Mouse (Mus musculus) layer of hippocampus, adult 2 months (tissue): ENCODE results near the gene Gm28374. TPM values are rescaled to one million over a fixed set of nuclear protein-coding genes. Genes with fewer than 3 reads are reported as not detected.
A peak's percentile ranks its signal among the peaks of the same experiment; 100 is the strongest.
"Not testable (repeated sequence)": the region's sequence is repeated elsewhere in the genome, so short reads cannot be mapped to it uniquely, and the experiment has no call there.

Experiments
- DNase-seq, 2 experiments: peaks; one replicate each; pipeline ENCODE4 v3.0.0; 2022; ENCODE audit warnings: low spot score in 2 of 2
- H3K27ac ChIP-seq: fragments of 200-600 bp; 2 replicates; pipeline ENCODE4 v1.8.1; 2022
- H3K4me3 ChIP-seq: fragments of 200-600 bp; 2 replicates; pipeline ENCODE4 v1.8.1; 2022; ENCODE audit warnings: mild to moderate bottlenecking
- CTCF ChIP-seq: fragments of 200-600 bp; conservative IDR thresholded peaks from 2 replicates; pipeline ENCODE4 v1.8.1; 2022; ENCODE audit warnings: antibody characterized with exemption, mild to moderate bottlenecking, moderate library complexity
- microRNA-seq, 2 experiments: library from miRNA; unstranded; fragments of <30 nt; microRNA quantifications; one replicate each; pipeline ENCODE4 v1.2.0; 2021
- total RNA-seq, 2 experiments: library from RNA; stranded (reverse); gene quantifications; 2 replicates each; pipeline ENCODE4 v1.2.3; 2021

The Gm28374 gene
- total RNA-seq, 2 experiments from 2014 or later = not detected

DNA sequence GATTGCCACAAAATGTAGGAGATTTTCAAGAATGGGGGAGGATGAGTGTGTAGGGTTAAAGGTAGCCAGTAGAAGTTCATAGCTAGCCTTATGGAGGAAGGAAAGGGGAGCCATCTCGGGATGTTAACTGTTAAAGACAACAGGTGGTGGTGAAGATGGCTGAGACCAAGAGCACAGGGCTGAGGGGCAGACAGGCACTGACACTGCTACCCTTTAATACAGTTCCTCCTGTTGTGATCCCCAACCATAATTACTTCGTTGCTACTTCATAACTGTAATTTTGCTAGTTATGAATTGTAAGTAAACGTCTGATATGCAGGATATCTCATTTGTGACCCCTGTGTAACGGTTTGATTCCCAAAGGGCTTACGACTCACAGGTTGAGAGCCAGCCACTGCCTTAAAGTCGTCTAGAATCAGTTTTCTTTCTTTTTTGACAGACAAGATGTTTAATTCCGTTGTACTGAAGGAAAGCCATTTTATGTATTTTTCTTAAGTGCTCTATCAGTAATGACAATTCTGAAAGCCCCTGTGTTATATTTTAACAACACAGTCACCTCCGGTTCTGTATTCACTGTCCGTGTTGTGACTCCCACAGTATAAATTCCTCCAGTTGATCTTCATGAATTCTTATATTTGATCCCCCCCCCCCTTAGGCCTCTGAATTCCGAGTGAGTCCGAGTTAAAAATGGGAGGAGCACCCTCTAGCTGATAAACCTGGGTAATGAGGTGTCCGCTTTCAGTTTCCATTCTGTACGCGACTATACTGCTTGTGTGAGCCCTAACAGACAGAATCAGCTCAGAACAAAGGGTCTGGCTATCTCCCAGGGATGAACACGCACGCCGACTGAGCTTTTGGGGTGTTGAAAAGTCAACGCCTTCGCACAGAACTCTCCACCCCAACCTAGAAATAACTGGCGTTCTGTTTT lies 36.4 kb downstream of the Gm28374 start:
- TF ChIP-seq CTCF = peak; percentile 34
- DNase-seq = no peak
- H3K4me3 ChIP-seq = peak overlapping the region; percentile 99
- H3K27ac ChIP-seq = peak overlapping the region; percentile 99

DNA sequence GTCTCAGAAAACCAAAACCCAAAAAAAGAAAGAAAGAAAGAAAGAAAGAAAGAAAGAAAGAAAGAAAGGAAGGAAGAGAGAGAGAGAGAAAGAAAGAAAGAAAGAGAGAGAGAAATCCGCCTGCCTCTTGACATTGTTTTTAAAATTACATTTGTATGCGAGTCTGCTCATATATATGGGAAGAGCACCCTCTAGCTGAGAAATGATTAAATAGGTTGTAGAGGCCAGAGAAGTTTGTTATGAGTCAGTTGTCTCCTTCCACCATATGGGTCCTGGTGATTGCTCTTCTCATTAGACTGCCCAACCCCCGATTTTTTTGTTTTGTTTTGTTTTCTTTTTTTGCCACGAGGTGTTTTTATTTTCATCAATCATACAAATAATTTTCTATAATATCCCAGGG lies 38.0 kb downstream of the Gm28374 start:
- H3K27ac ChIP-seq, H3K4me3 ChIP-seq, DNase-seq: not testable (repeated sequence)
- TF ChIP-seq CTCF = peak; percentile 71

GRCm38 (mm10) chr19:6042293-6042692 lies 39.8 kb downstream of the Gm28374 start:
- no peak for TF ChIP-seq CTCF
- DNase-seq = no peak
- no peak overlapping the region for H3K4me3 ChIP-seq
- H3K27ac ChIP-seq = no peak overlapping the region

- no peak for DNase-seq
- TF ChIP-seq CTCF = peak; percentile 56
- Histone ChIP-seq H3K27ac (no peak overlapping the region), H3K4me3 (no peak overlapping the region)
Observed at GRCm38 (mm10) chr19:6040002-6040401, 42.1 kb downstream of the Gm28374 start.

GRCm38 (mm10) chr19:6038326-6038725 lies 43.7 kb downstream of the Gm28374 start:
- TF ChIP-seq CTCF = no peak
- Histone ChIP-seq H3K27ac (no peak overlapping the region), H3K4me3 (no peak overlapping the region)
- no peak for DNase-seq

- Histone ChIP-seq H3K27ac (no peak overlapping the region), H3K4me3 (no peak overlapping the region)
- no peak for DNase-seq
- no peak for TF ChIP-seq CTCF
Observed at GRCm38 (mm10) chr19:6037695-6038094, 44.4 kb downstream of the Gm28374 start.

DNA sequence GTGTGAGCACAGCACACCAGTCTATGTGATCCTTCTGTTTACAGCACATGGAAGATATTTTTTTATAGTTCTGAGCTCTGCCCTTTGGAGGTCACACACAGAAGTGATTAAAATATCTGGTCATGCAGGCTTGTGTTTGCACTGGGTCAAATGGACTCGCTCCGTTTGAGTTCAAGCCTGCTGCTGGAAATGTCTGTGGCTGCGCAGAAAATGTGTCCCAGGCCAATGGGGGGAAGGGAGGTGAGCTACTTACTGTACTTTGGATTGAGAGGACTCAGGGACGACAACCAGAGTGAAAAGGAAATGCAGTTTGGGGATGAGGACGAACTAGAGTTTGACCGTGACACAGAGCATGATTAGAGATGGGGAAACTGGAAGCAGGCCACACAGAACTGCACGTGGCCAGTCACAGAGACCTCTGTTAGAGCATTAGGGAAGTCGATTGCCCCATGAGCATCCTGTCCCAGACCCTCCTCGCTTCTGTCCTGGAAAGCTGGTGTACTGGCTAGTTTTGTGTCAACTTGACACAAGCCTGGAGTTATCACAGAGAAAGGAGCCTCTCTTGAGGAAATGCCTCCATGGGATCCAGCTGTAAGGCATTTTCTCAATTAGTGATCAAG lies 46.0 kb downstream of the Gm28374 start:
- TF ChIP-seq CTCF = no peak
- DNase-seq = no peak
- H3K4me3 ChIP-seq = no peak overlapping the region
- no peak overlapping the region for H3K27ac ChIP-seq

- H3K27ac ChIP-seq = no peak overlapping the region
- no peak for TF ChIP-seq CTCF
- H3K4me3 ChIP-seq = no peak overlapping the region
- no peak for DNase-seq
Observed at GRCm38 (mm10) chr19:6030520-6031280, 51.4 kb downstream of the Gm28374 start.

- TF ChIP-seq CTCF = no peak
- Histone ChIP-seq H3K27ac (no peak overlapping the region), H3K4me3 (no peak overlapping the region)
- DNase-seq = no peak
Observed at GRCm38 (mm10) chr19:6029426-6029825, 52.6 kb downstream of the Gm28374 start.

DNA sequence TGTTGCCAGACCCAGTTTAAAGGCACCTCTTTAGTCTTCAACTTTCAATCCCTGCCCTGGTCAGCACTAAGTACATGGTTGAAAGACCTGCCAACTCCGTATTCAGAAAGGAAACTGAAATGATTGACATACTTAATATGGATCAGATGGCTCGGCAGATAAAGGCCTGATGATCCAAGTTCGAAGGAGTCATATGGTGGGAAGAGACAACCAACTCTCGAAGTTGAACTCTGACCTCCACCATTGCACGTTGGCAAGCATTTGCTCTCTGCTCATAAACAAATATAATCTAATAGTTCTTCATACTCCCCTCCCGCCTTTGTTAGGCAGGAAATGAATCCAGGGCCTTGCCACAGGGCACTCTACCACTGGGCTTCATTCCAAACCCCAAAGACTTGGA lies 53.1 kb downstream of the Gm28374 start:
- no peak for DNase-seq
- H3K4me3 ChIP-seq = no peak overlapping the region
- H3K27ac ChIP-seq = no peak overlapping the region
- TF ChIP-seq CTCF = no peak

Small RNA genes lying within 50 kb of the gene (microRNA-seq; reads per million reads assigned to microRNA genes)
- 1.6 to 4.4 reads per million in 2 experiments for gene Mir6988

Other genes starting within 250 kb of the Gm28374 start
- 10 to 100 TPM in 1 of 2 experiments, 1 to 10 TPM in 1; 9.5 to 10.6 TPM for gene Frmd8, start 207.0 kb downstream of the Gm28374 start, total RNA-seq
- 1 to 10 TPM; 3.5 to 3.6 TPM for gene Slc25a45, start 204.4 kb downstream of the Gm28374 start, total RNA-seq
- 1 to 10 TPM; 2.5 to 3.2 TPM for gene Tigd3, start 188.1 kb downstream of the Gm28374 start, total RNA-seq
- gene Dpf2, start 169.2 kb downstream of the Gm28374 start, total RNA-seq = 10 to 100 TPM; 94.1 to 95.3 TPM
- gene Cdc42ep2, start 157.4 kb downstream of the Gm28374 start, total RNA-seq = 1 to 10 TPM; 3.4 to 3.8 TPM
- gene Pola2, start 118.1 kb downstream of the Gm28374 start, total RNA-seq = 1 to 10 TPM; 6.2 to 6.6 TPM
- not detected for gene Slc22a20, start 96.1 kb downstream of the Gm28374 start, total RNA-seq
- gene Capn1, start 66.4 kb downstream of the Gm28374 start, total RNA-seq = 10 to 100 TPM; 28.2 to 29.9 TPM
- gene Syvn1, start 35.7 kb downstream of the Gm28374 start, total RNA-seq = 10 to 100 TPM; 42.0 to 45.1 TPM
- 10 to 100 TPM; 42.8 to 49.6 TPM for gene Mrpl49, start 24.5 kb downstream of the Gm28374 start, total RNA-seq
- 100 to 1,000 TPM; 676 to 714 TPM for gene Fau, start 24.4 kb downstream of the Gm28374 start, total RNA-seq
- 10 to 100 TPM; 39.0 to 42.5 TPM for gene Znhit2, start 21.1 kb downstream of the Gm28374 start, total RNA-seq
- 10 to 100 TPM; 25.3 to 26.0 TPM for gene Tm7sf2, start 13.9 kb downstream of the Gm28374 start, total RNA-seq
- 100 to 1,000 TPM in 1 of 2 experiments, 10 to 100 TPM in 1; 96.5 to 103 TPM for gene Vps51, start 5.0 kb downstream of the Gm28374 start, total RNA-seq
- not detected for gene Tmem262, start 2.2 kb downstream of the Gm28374 start, total RNA-seq
- gene Zfpl1, start 2.7 kb upstream of the Gm28374 start, total RNA-seq = 10 to 100 TPM; 40.1 to 44.0 TPM
- gene Cdca5, start 2.7 kb upstream of the Gm28374 start, total RNA-seq = under 1 TPM; 0.23 to 0.27 TPM
- gene AC131692.1, start 12.2 kb upstream of the Gm28374 start, total RNA-seq = not detected
- gene Naaladl1, start 23.5 kb upstream of the Gm28374 start, total RNA-seq = under 1 TPM in 1 of 2 experiments, not detected in 1; 0.17 TPM
- 10 to 100 TPM; 14.0 to 15.0 TPM for gene Sac3d1, start 36.4 kb upstream of the Gm28374 start, total RNA-seq
- gene Snx15, start 46.0 kb upstream of the Gm28374 start, total RNA-seq = 10 to 100 TPM; 43.5 to 46.0 TPM
- gene Batf2, start 58.7 kb upstream of the Gm28374 start, total RNA-seq = under 1 TPM in 1 of 2 experiments, not detected in 1; 0.29 TPM
- 10 to 100 TPM; 72.1 to 76.9 TPM for gene Arl2, start 59.3 kb upstream of the Gm28374 start, total RNA-seq
- gene Majin, start 102.1 kb upstream of the Gm28374 start, total RNA-seq = not detected
- gene Gpha2, start 144.1 kb upstream of the Gm28374 start, total RNA-seq = not detected
- 100 to 1,000 TPM; 127 to 137 TPM for gene Ppp2r5b, start 153.6 kb upstream of the Gm28374 start, total RNA-seq
- 10 to 100 TPM; 32.5 to 39.0 TPM for gene Atg2a, start 159.4 kb upstream of the Gm28374 start, total RNA-seq
- 10 to 100 TPM; 80.2 to 82.3 TPM for gene Ehd1, start 194.5 kb upstream of the Gm28374 start, total RNA-seq
- gene Cdc42bpg, start 224.2 kb upstream of the Gm28374 start, total RNA-seq = 1 to 10 TPM; 5.0 to 5.6 TPM